Mouse (Mus musculus) left cerebral cortex, postnatal 25 days (tissue): Measurements from ENCODE around the gene Adamts2. TPM values are rescaled to one million over a fixed set of nuclear protein-coding genes. Genes with fewer than 3 reads are reported as not detected.

Experiments used
- DNase-seq, 2 experiments: peaks; one replicate each; pipeline ENCODE4 v3.0.0; 2022; ENCODE audit warnings: low spot score in 2 of 2, mixed read lengths in 1 of 2
- intact Hi-C: fragments of 180-260 bp; cut with DNase I; formaldehyde crosslinking; loops from one replicate; pipeline ENCODE4 v1.15.1; 2025
- total RNA-seq, 2 experiments: library from RNA; stranded (reverse); gene quantifications; 2 replicates each; pipeline ENCODE4 v1.2.3; 2021

Gene Adamts2
- total RNA-seq = 10 to 100 TPM in 1 of 2 experiments, 1 to 10 TPM in 1; 9.7 to 12.4 TPM

- peak; percentile 27 to 45 for DNase-seq
- intact Hi-C loops = loop anchor here (5.0 kb wide), 3 partner anchors 144 to 166 kb away; no protein-coding TSS in a partner anchor
These were observed at the start of gene Adamts2 for GRCm38 (mm10) chr11:50601641-50602355. Adamts2 (plus strand) TSS chr11:50602084.

- intact Hi-C loops = no loop called here
- DNase-seq = no peak
These were observed 44.8 kb upstream of the Adamts2 start for GRCm38 (mm10) chr11:50557064-50557463.

GRCm38 (mm10) chr11:50559108-50559507 is 42.8 kb upstream of the Adamts2 start:
- no peak for DNase-seq
- intact Hi-C loops = no loop called here

- DNase-seq = no peak
- intact Hi-C loops = no loop called here
These were observed 36.2 kb upstream of the Adamts2 start for GRCm38 (mm10) chr11:50565466-50566211.

GRCm38 (mm10) chr11:50571448-50571847 is 30.4 kb upstream of the Adamts2 start:
- intact Hi-C loops = no loop called here
- no peak for DNase-seq

GRCm38 (mm10) chr11:50576521-50576920 is 25.4 kb upstream of the Adamts2 start:
- intact Hi-C loops = no loop called here

GRCm38 (mm10) chr11:50587026-50587425 is 14.9 kb upstream of the Adamts2 start:
- intact Hi-C loops = loop anchor here (5.0 kb wide), 1 partner anchor 145 kb away; no protein-coding TSS in a partner anchor

More at GRCm38 (mm10) chr11:50576521-50576920, 25.4 kb upstream of the Adamts2 start:
- DNase-seq = no peak

GRCm38 (mm10) chr11:50587787-50588186 is 14.1 kb upstream of the Adamts2 start:
- intact Hi-C loops = loop anchor here (5.0 kb wide), 1 partner anchor 145 kb away; no protein-coding TSS in a partner anchor
- DNase-seq = peak; percentile 52 to 56

More at GRCm38 (mm10) chr11:50587026-50587425, 14.9 kb upstream of the Adamts2 start:
- peak; percentile 43 for DNase-seq

GRCm38 (mm10) chr11:50589060-50589459 is 12.8 kb upstream of the Adamts2 start:
- intact Hi-C loops = loop anchor here (5.0 kb wide), 1 partner anchor 147 kb away; no protein-coding TSS in a partner anchor
- DNase-seq = no peak

GRCm38 (mm10) chr11:50591053-50591452 is 10.8 kb upstream of the Adamts2 start:
- DNase-seq = peak; percentile 39 to 74
- intact Hi-C loops = no loop called here

GRCm38 (mm10) chr11:50592892-50593553 is 8.9 kb upstream of the Adamts2 start:
- intact Hi-C loops = no loop called here
- DNase-seq = no peak

- intact Hi-C loops = no loop called here
- no peak for DNase-seq
These were observed 5.3 kb upstream of the Adamts2 start for GRCm38 (mm10) chr11:50596571-50596970.

- intact Hi-C loops = no loop called here
- no peak for DNase-seq
These were observed 2.7 kb upstream of the Adamts2 start for GRCm38 (mm10) chr11:50599156-50599555.

GRCm38 (mm10) chr11:50602356-50603081 is 635 bp downstream of the Adamts2 start:
- peak; percentile 18 to 42 for DNase-seq
- intact Hi-C loops = loop anchor here (5.0 kb wide), 3 partner anchors 145 to 165 kb away; no protein-coding TSS in a partner anchor

GRCm38 (mm10) chr11:50603082-50603910 is 1.4 kb downstream of the Adamts2 start:
- intact Hi-C loops = loop anchor here (5.0 kb wide), 3 partner anchors 146 to 164 kb away; no protein-coding TSS in a partner anchor
- peak in 1 of 2 experiments; percentile 40 for DNase-seq

- intact Hi-C loops = loop anchor here (5.0 kb wide), 3 partner anchors 147 to 163 kb away; no protein-coding TSS in a partner anchor
- no peak for DNase-seq
These were observed 2.5 kb downstream of the Adamts2 start for GRCm38 (mm10) chr11:50604371-50604770.

- DNase-seq = no peak
- intact Hi-C loops = no loop called here
These were observed 9.3 kb downstream of the Adamts2 start for GRCm38 (mm10) chr11:50611181-50611580.

- intact Hi-C loops = no loop called here
These were observed 15.2 kb downstream of the Adamts2 start for GRCm38 (mm10) chr11:50617015-50617543.

More at GRCm38 (mm10) chr11:50617015-50617543, 15.2 kb downstream of the Adamts2 start:
- no peak for DNase-seq
